Mouse (Mus musculus): ENCODE measurements around the gene Wdr35. TPM values are rescaled to one million over a fixed set of nuclear protein-coding genes. Genes with fewer than 3 reads are reported as not detected.
"Not testable (repeated sequence)": the region's sequence is repeated elsewhere in the genome, so short reads cannot be mapped to it uniquely, and the experiment has no call there.

Gene Wdr35
- total RNA-seq, 1 experiment from 2014 or later = 5.0 TPM

- no peak for ATAC-seq (replicated peaks in 1 of 2; ENCODE audit: insufficient read depth in 1 of 2, low FRiP score in 2 of 2, low TSS enrichment in 1 of 2, low read depth in 1 of 2, poor library complexity in 2 of 2, severe bottlenecking in 2 of 2)
These were observed 1.4 kb downstream of the Wdr35 start for GRCm38 (mm10) chr12:8975076-8975475.

- ATAC-seq (replicated peaks in 1 of 2; ENCODE audit: insufficient read depth in 1 of 2, low FRiP score in 2 of 2, low TSS enrichment in 1 of 2, low read depth in 1 of 2, poor library complexity in 2 of 2, severe bottlenecking in 2 of 2) = no peak
These were observed 19.5 kb downstream of the Wdr35 start for GRCm38 (mm10) chr12:8993231-8993630.

- peak; percentile 32 to 70; a peak in 3 of 4 replicates for ATAC-seq (replicated peaks in 1 of 2; ENCODE audit: insufficient read depth in 1 of 2, low FRiP score in 2 of 2, low TSS enrichment in 1 of 2, low read depth in 1 of 2, poor library complexity in 2 of 2, severe bottlenecking in 2 of 2)
These were observed 24.6 kb downstream of the Wdr35 start for GRCm38 (mm10) chr12:8998318-8998717.

GRCm38 (mm10) chr12:9002038-9002648 lies 28.5 kb downstream of the Wdr35 start:
- peak; percentile 59 to 86; a peak in 3 of 4 replicates for ATAC-seq (replicated peaks in 1 of 2; ENCODE audit: insufficient read depth in 1 of 2, low FRiP score in 2 of 2, low TSS enrichment in 1 of 2, low read depth in 1 of 2, poor library complexity in 2 of 2, severe bottlenecking in 2 of 2)

- peak; percentile 58 to 78 for ATAC-seq (replicated peaks in 1 of 2; ENCODE audit: insufficient read depth in 1 of 2, low FRiP score in 2 of 2, low TSS enrichment in 1 of 2, low read depth in 1 of 2, poor library complexity in 2 of 2, severe bottlenecking in 2 of 2)
These were observed 33.5 kb downstream of the Wdr35 start for GRCm38 (mm10) chr12:9007146-9007545.

- ATAC-seq (replicated peaks in 1 of 2; ENCODE audit: insufficient read depth in 1 of 2, low FRiP score in 2 of 2, low TSS enrichment in 1 of 2, low read depth in 1 of 2, poor library complexity in 2 of 2, severe bottlenecking in 2 of 2) = no peak
These were observed 34.1 kb downstream of the Wdr35 start for GRCm38 (mm10) chr12:9007811-9008210.

GRCm38 (mm10) chr12:9010311-9010710 lies 36.6 kb downstream of the Wdr35 start:
- no peak for ATAC-seq (replicated peaks in 1 of 2; ENCODE audit: insufficient read depth in 1 of 2, low FRiP score in 2 of 2, low TSS enrichment in 1 of 2, low read depth in 1 of 2, poor library complexity in 2 of 2, severe bottlenecking in 2 of 2)

- no peak for ATAC-seq (replicated peaks in 1 of 2; ENCODE audit: insufficient read depth in 1 of 2, low FRiP score in 2 of 2, low TSS enrichment in 1 of 2, low read depth in 1 of 2, poor library complexity in 2 of 2, severe bottlenecking in 2 of 2)
These were observed 42.7 kb downstream of the Wdr35 start for GRCm38 (mm10) chr12:9016376-9016775.

GRCm38 (mm10) chr12:9020431-9020830 lies 46.7 kb downstream of the Wdr35 start:
- no peak for ATAC-seq (replicated peaks in 1 of 2; ENCODE audit: insufficient read depth in 1 of 2, low FRiP score in 2 of 2, low TSS enrichment in 1 of 2, low read depth in 1 of 2, poor library complexity in 2 of 2, severe bottlenecking in 2 of 2)

GRCm38 (mm10) chr12:9020986-9021385 lies 47.3 kb downstream of the Wdr35 start:
- ATAC-seq (replicated peaks in 1 of 2; ENCODE audit: insufficient read depth in 1 of 2, low FRiP score in 2 of 2, low TSS enrichment in 1 of 2, low read depth in 1 of 2, poor library complexity in 2 of 2, severe bottlenecking in 2 of 2) = no peak

- no peak for ATAC-seq (replicated peaks in 1 of 2; ENCODE audit: insufficient read depth in 1 of 2, low FRiP score in 2 of 2, low TSS enrichment in 1 of 2, low read depth in 1 of 2, poor library complexity in 2 of 2, severe bottlenecking in 2 of 2)
These were observed 49.3 kb downstream of the Wdr35 start for GRCm38 (mm10) chr12:9023031-9023430.

- ATAC-seq (replicated peaks in 1 of 2; ENCODE audit: insufficient read depth in 1 of 2, low FRiP score in 2 of 2, low TSS enrichment in 1 of 2, low read depth in 1 of 2, poor library complexity in 2 of 2, severe bottlenecking in 2 of 2) = no peak
These were observed 50.4 kb downstream of the Wdr35 start for GRCm38 (mm10) chr12:9024071-9024470.

- ATAC-seq (replicated peaks in 1 of 2; ENCODE audit: insufficient read depth in 1 of 2, low FRiP score in 2 of 2, low TSS enrichment in 1 of 2, low read depth in 1 of 2, poor library complexity in 2 of 2, severe bottlenecking in 2 of 2) = no peak
These were observed 51.0 kb downstream of the Wdr35 start for GRCm38 (mm10) chr12:9024736-9025135.

- ATAC-seq (replicated peaks in 1 of 2; ENCODE audit: insufficient read depth in 1 of 2, low FRiP score in 2 of 2, low TSS enrichment in 1 of 2, low read depth in 1 of 2, poor library complexity in 2 of 2, severe bottlenecking in 2 of 2) = no peak
These were observed 53.2 kb downstream of the Wdr35 start for GRCm38 (mm10) chr12:9026843-9027242.

GRCm38 (mm10) chr12:9028816-9029215 lies 55.1 kb downstream of the Wdr35 start:
- not testable (repeated sequence) for ATAC-seq (replicated peaks in 1 of 2; ENCODE audit: insufficient read depth in 1 of 2, low FRiP score in 2 of 2, low TSS enrichment in 1 of 2, low read depth in 1 of 2, poor library complexity in 2 of 2, severe bottlenecking in 2 of 2)

GRCm38 (mm10) chr12:9029506-9029887 lies 55.8 kb downstream of the Wdr35 start:
- peak in 1 of 2 experiments; percentile 6; a peak in 1 of 4 replicates for ATAC-seq (replicated peaks in 1 of 2; ENCODE audit: insufficient read depth in 1 of 2, low FRiP score in 2 of 2, low TSS enrichment in 1 of 2, low read depth in 1 of 2, poor library complexity in 2 of 2, severe bottlenecking in 2 of 2)

- peak; percentile 87 to 90 for ATAC-seq (replicated peaks in 1 of 2; ENCODE audit: insufficient read depth in 1 of 2, low FRiP score in 2 of 2, low TSS enrichment in 1 of 2, low read depth in 1 of 2, poor library complexity in 2 of 2, severe bottlenecking in 2 of 2)
These were observed 56.4 kb downstream of the Wdr35 start, which contains the start of gene Ttc32 for GRCm38 (mm10) chr12:9029888-9030723. Gene Ttc32 (plus strand): TSS chr12:9029997.

GRCm38 (mm10) chr12:9031166-9031565 lies 57.5 kb downstream of the Wdr35 start:
- ATAC-seq (replicated peaks in 1 of 2; ENCODE audit: insufficient read depth in 1 of 2, low FRiP score in 2 of 2, low TSS enrichment in 1 of 2, low read depth in 1 of 2, poor library complexity in 2 of 2, severe bottlenecking in 2 of 2) = no peak

All from hematopoietic stem cell, adult 5-6 weeks (primary cell).